Mouse (Mus musculus): Measurements from ENCODE around the gene Klhdc10. TPM values are rescaled to one million over a fixed set of nuclear protein-coding genes. Genes with fewer than 3 reads are reported as not detected.
A peak's percentile ranks its signal among the peaks of the same experiment; 100 is the strongest.

Gene Klhdc10
- 26.8 and 30.2 TPM in 2 replicates for polyA plus RNA-seq (2015; fragmentation: Nextera tagmentation; extraction: Ambion mirVana)

GRCm38 (mm10) chr6:30401308-30402015 lies at the start of gene Klhdc10:
Klhdc10 (plus strand) TSS chr6:30401868.
- H3K27ac ChIP-seq (ENCODE audit: low read length): peak within 1 kb of the TSS; percentile 97
- no peaks in the 10 kb centered on the region for H3K36me3 ChIP-seq (ENCODE audit: insufficient read depth, low read length)
- ATAC-seq (ENCODE audit: low FRiP score, low TSS enrichment): peak; percentile 100
- no peaks in the 10 kb centered on the region for H3K9me3 ChIP-seq (ENCODE audit: low read length)
- WGBS: under 1% methylated on average over 38 of the region's 41 CpGs
- peak within 1 kb of the TSS; percentile 97 for H3K9ac ChIP-seq (replicated peaks; ENCODE audit: low read length)
- H3K4me2 ChIP-seq (replicated peaks; ENCODE audit: low read depth, low read length): peak within 1 kb of the TSS; percentile 61
- peak within 1 kb of the TSS; percentile 98 for H3K4me3 ChIP-seq (ENCODE audit: low read length)
- H3K4me1 ChIP-seq (ENCODE audit: insufficient read depth, low read length): peaks cover 11% of the 10 kb centered on the region
- H3K27me3 ChIP-seq (ENCODE audit: insufficient read depth, low read length): no peaks in the 10 kb centered on the region

GRCm38 (mm10) chr6:30352762-30353161 lies 48.9 kb upstream of the Klhdc10 start:
- Histone ChIP-seq H3K9me3 (ENCODE audit: low read length) (no peaks in the 10 kb centered on the region), H3K36me3 (ENCODE audit: insufficient read depth, low read length) (no peaks in the 10 kb centered on the region), H3K4me3 (ENCODE audit: low read length) (no peak overlapping the region)

DNA sequence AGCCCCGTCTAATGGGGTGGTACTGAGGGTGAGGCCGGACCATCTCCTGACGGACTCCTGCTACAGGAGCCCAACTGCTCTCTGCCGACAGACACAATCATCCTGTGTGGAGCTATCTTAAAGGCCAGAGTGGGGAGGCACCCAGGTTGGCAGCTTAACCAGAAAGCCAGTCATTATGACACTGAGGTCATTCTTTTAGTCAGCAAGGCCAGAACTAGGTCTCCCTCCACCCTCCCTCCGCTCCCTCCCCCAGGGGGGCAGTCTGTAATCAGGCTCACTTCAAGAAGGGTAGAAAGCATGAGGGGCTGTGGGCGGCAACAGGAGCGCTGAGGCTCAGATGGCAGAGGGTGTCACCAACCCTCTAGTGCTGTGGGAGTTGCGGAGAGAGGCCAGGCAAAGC lies 48.0 kb upstream of the Klhdc10 start:
- peak; percentile 29; the same call in 1 of the 2 replicates for ATAC-seq (ENCODE audit: low FRiP score, low TSS enrichment)
- 58% methylated on average over 8 of the region's 8 CpGs for WGBS
- H3K9me3 ChIP-seq (ENCODE audit: low read length): no peaks in the 10 kb centered on the region

More at GRCm38 (mm10) chr6:30352762-30353161, 48.9 kb upstream of the Klhdc10 start:
- ATAC-seq (ENCODE audit: low FRiP score, low TSS enrichment): no peak
- 12% methylated on average over 8 of the region's 8 CpGs for WGBS
- H3K27me3 ChIP-seq (ENCODE audit: insufficient read depth, low read length): no peaks in the 10 kb centered on the region
- H3K9ac ChIP-seq (replicated peaks; ENCODE audit: low read length): no peak overlapping the region
- H3K4me2 ChIP-seq (replicated peaks; ENCODE audit: low read depth, low read length): no peak overlapping the region
- peaks cover 36% of the 10 kb centered on the region for H3K4me1 ChIP-seq (ENCODE audit: insufficient read depth, low read length)
- no peak overlapping the region for H3K27ac ChIP-seq (ENCODE audit: low read length)

GRCm38 (mm10) chr6:30354760-30355159 lies 46.9 kb upstream of the Klhdc10 start:
- H3K4me2 ChIP-seq (replicated peaks; ENCODE audit: low read depth, low read length): no peak overlapping the region
- ATAC-seq (ENCODE audit: low FRiP score, low TSS enrichment): no peak
- peaks cover 41% of the 10 kb centered on the region for H3K4me1 ChIP-seq (ENCODE audit: insufficient read depth, low read length)
- H3K4me3 ChIP-seq (ENCODE audit: low read length): no peak overlapping the region
- 0 out of 2 replicates have a peak overlapping the region, but pooled peaks have one; percentile 40 for H3K27ac ChIP-seq (ENCODE audit: low read length)
- WGBS: 31% methylated on average over 5 of the region's 5 CpGs
- no peaks in the 10 kb centered on the region for H3K36me3 ChIP-seq (ENCODE audit: insufficient read depth, low read length)
- no peak overlapping the region for H3K9ac ChIP-seq (replicated peaks; ENCODE audit: low read length)
- no peaks in the 10 kb centered on the region for H3K9me3 ChIP-seq (ENCODE audit: low read length)
- no peaks in the 10 kb centered on the region for H3K27me3 ChIP-seq (ENCODE audit: insufficient read depth, low read length)

More for the DNA sequence above, 48.0 kb upstream of the Klhdc10 start:
- no peak overlapping the region for H3K9ac ChIP-seq (replicated peaks; ENCODE audit: low read length)
- no peaks in the 10 kb centered on the region for H3K36me3 ChIP-seq (ENCODE audit: insufficient read depth, low read length)
- no peak overlapping the region for H3K27ac ChIP-seq (ENCODE audit: low read length)
- no peaks in the 10 kb centered on the region for H3K27me3 ChIP-seq (ENCODE audit: insufficient read depth, low read length)
- H3K4me2 ChIP-seq (replicated peaks; ENCODE audit: low read depth, low read length): no peak overlapping the region
- no peak overlapping the region for H3K4me3 ChIP-seq (ENCODE audit: low read length)
- peaks cover 36% of the 10 kb centered on the region for H3K4me1 ChIP-seq (ENCODE audit: insufficient read depth, low read length)

- Histone ChIP-seq H3K9ac (replicated peaks; ENCODE audit: low read length) (no peak overlapping the region), H3K4me3 (ENCODE audit: low read length) (no peak overlapping the region), H3K4me1 (ENCODE audit: insufficient read depth, low read length) (peaks cover 46% of the 10 kb centered on the region), H3K27ac (ENCODE audit: low read length) (peak overlapping the region; percentile 40; the same call in 1 of the 2 replicates), H3K4me2 (replicated peaks; ENCODE audit: low read depth, low read length) (no peak overlapping the region), H3K9me3 (ENCODE audit: low read length) (no peaks in the 10 kb centered on the region), H3K27me3 (ENCODE audit: insufficient read depth, low read length) (no peaks in the 10 kb centered on the region), H3K36me3 (ENCODE audit: insufficient read depth, low read length) (no peaks in the 10 kb centered on the region)
- no peak for ATAC-seq (ENCODE audit: low FRiP score, low TSS enrichment)
- WGBS: 88% methylated on average over 8 of the region's 8 CpGs
Measured at GRCm38 (mm10) chr6:30355701-30356100, 46.0 kb upstream of the Klhdc10 start.

GRCm38 (mm10) chr6:30356161-30356560 lies 45.5 kb upstream of the Klhdc10 start:
- H3K27me3 ChIP-seq (ENCODE audit: insufficient read depth, low read length): no peaks in the 10 kb centered on the region
- peaks cover 46% of the 10 kb centered on the region for H3K4me1 ChIP-seq (ENCODE audit: insufficient read depth, low read length)
- 74% methylated on average over 5 of the region's 5 CpGs for WGBS
- no peaks in the 10 kb centered on the region for H3K9me3 ChIP-seq (ENCODE audit: low read length)
- H3K9ac ChIP-seq (replicated peaks; ENCODE audit: low read length): no peak overlapping the region
- no peaks in the 10 kb centered on the region for H3K36me3 ChIP-seq (ENCODE audit: insufficient read depth, low read length)
- H3K4me3 ChIP-seq (ENCODE audit: low read length): no peak overlapping the region
- H3K27ac ChIP-seq (ENCODE audit: low read length): no peak overlapping the region
- ATAC-seq (ENCODE audit: low FRiP score, low TSS enrichment): no peak; the same call in 1 of the 2 replicates
- no peak overlapping the region for H3K4me2 ChIP-seq (replicated peaks; ENCODE audit: low read depth, low read length)

GRCm38 (mm10) chr6:30356680-30357079 lies 45.0 kb upstream of the Klhdc10 start:
- ATAC-seq (ENCODE audit: low FRiP score, low TSS enrichment): no peak
- H3K9me3 ChIP-seq (ENCODE audit: low read length): no peaks in the 10 kb centered on the region
- H3K4me1 ChIP-seq (ENCODE audit: insufficient read depth, low read length): peaks cover 46% of the 10 kb centered on the region
- no peak overlapping the region for H3K9ac ChIP-seq (replicated peaks; ENCODE audit: low read length)
- H3K27me3 ChIP-seq (ENCODE audit: insufficient read depth, low read length): no peaks in the 10 kb centered on the region
- 71% methylated on average over 12 of the region's 12 CpGs for WGBS
- no peak overlapping the region for H3K4me2 ChIP-seq (replicated peaks; ENCODE audit: low read depth, low read length)
- H3K36me3 ChIP-seq (ENCODE audit: insufficient read depth, low read length): no peaks in the 10 kb centered on the region
- H3K4me3 ChIP-seq (ENCODE audit: low read length): no peak overlapping the region
- H3K27ac ChIP-seq (ENCODE audit: low read length): no peak overlapping the region

GRCm38 (mm10) chr6:30357561-30358177 lies 44.0 kb upstream of the Klhdc10 start:
- Histone ChIP-seq H3K36me3 (ENCODE audit: insufficient read depth, low read length) (no peaks in the 10 kb centered on the region), H3K9me3 (ENCODE audit: low read length) (no peaks in the 10 kb centered on the region), H3K9ac (replicated peaks; ENCODE audit: low read length) (no peak overlapping the region; the same call in 1 of the 2 replicates), H3K4me1 (ENCODE audit: insufficient read depth, low read length) (peaks cover 41% of the 10 kb centered on the region), H3K4me2 (replicated peaks; ENCODE audit: low read depth, low read length) (no peak overlapping the region), H3K27me3 (ENCODE audit: insufficient read depth, low read length) (no peaks in the 10 kb centered on the region), H3K4me3 (ENCODE audit: low read length) (no peak overlapping the region), H3K27ac (ENCODE audit: low read length) (no peak overlapping the region)
- 8% methylated on average over 9 of the region's 9 CpGs for WGBS
- ATAC-seq (ENCODE audit: low FRiP score, low TSS enrichment): no peak

DNA sequence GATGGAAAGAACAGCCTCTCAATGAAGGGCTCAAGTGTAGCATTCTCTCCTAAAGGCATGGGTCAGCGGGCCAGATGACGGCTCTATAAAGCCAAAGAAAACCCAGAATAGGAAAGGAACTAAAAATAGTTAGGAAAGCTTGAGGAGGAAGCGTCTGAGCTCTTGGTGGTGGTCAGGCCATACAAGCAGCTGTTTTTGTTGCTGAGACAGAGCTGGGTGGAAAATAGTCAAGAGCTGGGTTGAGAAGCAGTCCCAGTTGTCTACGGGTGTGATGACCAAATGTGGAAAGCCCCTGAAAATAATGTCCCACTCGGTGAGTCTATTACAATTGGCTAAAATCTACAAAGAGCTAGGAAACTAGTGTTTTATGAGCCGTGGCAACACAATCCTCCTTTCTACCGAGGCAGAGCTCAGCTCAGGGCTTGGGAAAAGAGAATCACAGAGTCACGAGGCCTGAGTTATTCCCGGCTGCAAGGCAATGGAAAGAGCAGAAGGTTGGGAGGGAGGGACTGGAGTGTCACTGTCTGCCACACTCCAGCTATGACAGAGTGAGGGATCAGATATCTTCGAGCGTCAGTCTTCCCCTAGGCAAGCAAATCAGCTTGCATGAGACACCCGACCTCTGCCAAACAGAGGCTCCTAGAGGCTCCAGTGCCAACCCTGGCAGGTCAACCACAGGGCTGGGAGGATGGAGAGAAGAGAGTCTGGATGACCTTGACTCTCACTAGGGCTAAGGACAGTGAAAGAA lies 41.7 kb upstream of the Klhdc10 start:
- Histone ChIP-seq H3K4me1 (ENCODE audit: insufficient read depth, low read length) (peaks cover 21% of the 10 kb centered on the region), H3K36me3 (ENCODE audit: insufficient read depth, low read length) (0 out of 2 replicates have a peak, but pooled peaks cover 4% of the 10 kb centered on the region), H3K9me3 (ENCODE audit: low read length) (no peaks in the 10 kb centered on the region), H3K27ac (ENCODE audit: low read length) (peak overlapping the region; percentile 64), H3K27me3 (ENCODE audit: insufficient read depth, low read length) (no peaks in the 10 kb centered on the region), H3K4me2 (replicated peaks; ENCODE audit: low read depth, low read length) (no peak overlapping the region), H3K4me3 (ENCODE audit: low read length) (no peak overlapping the region), H3K9ac (replicated peaks; ENCODE audit: low read length) (no peak overlapping the region)
- peak; percentile 88 for ATAC-seq (ENCODE audit: low FRiP score, low TSS enrichment)
- WGBS: 24% methylated on average over 12 of the region's 12 CpGs

Measured in kidney, embryonic 16.5 days (tissue).